ENCODE assay signal across 10 mouse cellular contexts in the genomic region with DNA sequence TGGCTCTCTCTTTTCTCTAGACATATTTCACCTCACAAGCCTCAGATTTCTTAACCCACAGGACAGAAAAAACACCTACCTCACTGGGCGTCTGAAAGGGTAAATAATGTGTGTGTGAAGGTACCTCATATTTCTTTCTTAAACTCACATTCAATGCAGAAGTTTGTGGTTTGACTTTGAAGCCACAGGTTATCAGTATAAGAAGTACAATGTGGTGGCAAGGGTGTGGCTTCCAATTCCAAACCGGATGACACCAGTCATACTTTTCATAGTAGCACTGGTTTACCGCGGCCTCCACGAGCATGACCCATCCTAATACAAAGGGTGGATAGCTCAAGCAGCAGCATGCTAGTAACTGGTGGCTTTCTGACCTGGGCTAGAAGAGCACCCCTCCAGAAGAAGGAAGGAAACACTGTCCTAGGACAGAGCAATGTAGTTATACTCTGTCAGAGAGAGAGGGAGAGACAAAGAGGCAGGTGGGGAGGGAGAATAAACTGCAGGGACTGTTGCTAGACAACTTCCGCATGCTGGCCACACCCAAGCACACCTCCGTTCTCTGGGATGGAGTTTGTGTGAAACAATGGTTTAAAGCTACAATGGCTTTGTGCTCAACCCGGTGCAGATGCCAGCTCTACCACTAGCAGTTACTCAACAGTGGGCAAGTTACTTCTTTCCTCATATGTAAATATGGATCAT.
DNase-seq lines count a peak whose midpoint lies in the region; ATAC-seq lines count a peak whose summit lies in the region.
"Had no signal": no experiment of that assay in that cellular context is flagged by ENCODE, and none has a peak within 500 bp of the region (broad histone marks: within the 10 kb centered on the region; RNA-seq: fewer than 3 reads in every experiment).

No protein-coding gene starts in this region.

- H3K4me3 ChIP-seq in hindbrain, embryonic 10.5 days, result no peak overlapping the region
- H3K4me3 ChIP-seq: embryonic facial prominence, embryonic 15.5 days; neural tube, embryonic 13.5 days had no signal

- no peaks in the 10 kb centered on the region for H3K27me3 ChIP-seq in hindbrain, embryonic 10.5 days (ENCODE audit: insufficient read depth, poor library complexity, severe bottlenecking)
- H3K27me3 ChIP-seq: embryonic facial prominence, embryonic 15.5 days; neural tube, embryonic 13.5 days had no signal

- ATAC-seq in granulocyte monocyte progenitor cell, adult 5-6 weeks (replicated peaks; ENCODE audit: poor library complexity, severe bottlenecking), result peak; percentile 72
- peak; percentile 79 for ATAC-seq in monocyte, adult 5-6 weeks (replicated peaks; ENCODE audit: insufficient number of reproducible peaks, low FRiP score, low TSS enrichment, poor library complexity, severe bottlenecking)
- no peak for ATAC-seq in erythroblast, adult 5-6 weeks (replicated peaks; ENCODE audit: low FRiP score, poor library complexity, severe bottlenecking)

- peak; percentile 34 to 50 for DNase-seq in B cell, adult 2 months
- DNase-seq in CD4-positive, CD25-positive, alpha-beta regulatory T cell, adult 2 months (ENCODE audit: low read depth, low spot score), result peak; percentile 82
- no peak for DNase-seq in hindbrain, embryonic 10.5 days (ENCODE audit: low spot score)
- no peak for DNase-seq in layer of hippocampus, postnatal 10 days (ENCODE audit: low spot score in 2 of 2)
- DNase-seq: kidney, adult 18-20 months had no signal

- no peaks in the 10 kb centered on the region for H3K9me3 ChIP-seq in hindbrain, embryonic 10.5 days
- H3K9me3 ChIP-seq: embryonic facial prominence, embryonic 15.5 days; neural tube, embryonic 13.5 days had no signal

- peaks cover 2% of the 10 kb centered on the region; the same call in 1 of the 2 replicates for H3K4me1 ChIP-seq in hindbrain, embryonic 10.5 days (replicated peaks)

- no peak overlapping the region for H3K27ac ChIP-seq in hindbrain, embryonic 10.5 days
- H3K27ac ChIP-seq: embryonic facial prominence, embryonic 15.5 days; neural tube, embryonic 13.5 days had no signal

- H3K36me3 ChIP-seq in hindbrain, embryonic 10.5 days, result 0 out of 2 replicates have a peak, but pooled peaks cover 8% of the 10 kb centered on the region
- H3K36me3 ChIP-seq: embryonic facial prominence, embryonic 15.5 days had no signal

- 92% methylated on average over 8 of the region's 8 CpGs for WGBS in hindbrain, embryonic 10.5 days

Comparison
In these comparisons a context has a peak if more than half of its experiments do, and no peak if none do; other contexts are left out.
1. DNase-seq: peak in B cell, adult 2 months (2 of 2) and CD4-positive, CD25-positive, alpha-beta regulatory T cell, adult 2 months (single experiment); none in hindbrain, embryonic 10.5 days (single experiment) and layer of hippocampus, postnatal 10 days (0 of 2).